Mouse (Mus musculus) CH12F3 (cell line): ENCODE data around the gene Ccr1.
"Not testable (repeated sequence)": the region's sequence is repeated elsewhere in the genome, so short reads cannot be mapped to it uniquely, and the experiment has no call there.

Experiments used
- in situ Hi-C: fragments of 300-500 bp; cut with MboI; formaldehyde crosslinking; loops from 2 replicates; pipeline ENCODE4 v1.14.3; 2020; ENCODE audit warnings: low sequenced_read_pairs

Ccr1 gene

GRCm38 (mm10) chr9:123968290-123968912 lies at the start of gene Ccr1:
TSS of gene Ccr1 (minus strand) at chr9:123968692.
- in situ Hi-C loops, result no loop called here

- in situ Hi-C loops, result no loop called here
Observed at GRCm38 (mm10) chr9:124016048-124016447, 47.6 kb upstream of the Ccr1 start.

GRCm38 (mm10) chr9:124014985-124015652 lies 46.6 kb upstream of the Ccr1 start:
- in situ Hi-C loops, result no loop called here

- in situ Hi-C loops, result no loop called here
Observed at GRCm38 (mm10) chr9:124013270-124013669, 44.8 kb upstream of the Ccr1 start.

GRCm38 (mm10) chr9:124012691-124013090 lies 44.2 kb upstream of the Ccr1 start:
- in situ Hi-C loops, result no loop called here

GRCm38 (mm10) chr9:123999784-124000183 lies 31.3 kb upstream of the Ccr1 start:
- in situ Hi-C loops, result no loop called here

- in situ Hi-C loops, result no loop called here
Observed at GRCm38 (mm10) chr9:123997719-123998118, 29.2 kb upstream of the Ccr1 start.

GRCm38 (mm10) chr9:123991312-123991906 lies 22.9 kb upstream of the Ccr1 start:
- in situ Hi-C loops, result no loop called here

- in situ Hi-C loops, result no loop called here
Observed at GRCm38 (mm10) chr9:123989671-123990070, 21.2 kb upstream of the Ccr1 start.

- in situ Hi-C loops, result no loop called here
Observed at GRCm38 (mm10) chr9:123986217-123986616, 17.7 kb upstream of the Ccr1 start.

GRCm38 (mm10) chr9:123984943-123985342 lies 16.5 kb upstream of the Ccr1 start:
- in situ Hi-C loops, result no loop called here

- in situ Hi-C loops, result no loop called here
Observed at GRCm38 (mm10) chr9:123982720-123983119, 14.2 kb upstream of the Ccr1 start.

GRCm38 (mm10) chr9:123981909-123982308 lies 13.4 kb upstream of the Ccr1 start:
- in situ Hi-C loops, result no loop called here

GRCm38 (mm10) chr9:123980858-123981475 lies 12.5 kb upstream of the Ccr1 start:
- in situ Hi-C loops, result not testable (repeated sequence)

GRCm38 (mm10) chr9:123978308-123978707 lies 9.8 kb upstream of the Ccr1 start, which contains the start of gene Ccr1l1:
TSS of gene Ccr1l1 (minus strand) at chr9:123978408.
- in situ Hi-C loops, result no loop called here

GRCm38 (mm10) chr9:123976876-123977663 lies 8.6 kb upstream of the Ccr1 start:
- in situ Hi-C loops, result no loop called here

GRCm38 (mm10) chr9:123975630-123976029 lies 7.1 kb upstream of the Ccr1 start:
- in situ Hi-C loops, result no loop called here

- in situ Hi-C loops, result not testable (repeated sequence)
Observed at GRCm38 (mm10) chr9:123966858-123967495, 1.5 kb downstream of the Ccr1 start.

- in situ Hi-C loops, result no loop called here
Observed at GRCm38 (mm10) chr9:123964776-123965175, 3.7 kb downstream of the Ccr1 start.

GRCm38 (mm10) chr9:123960161-123960560 lies 8.3 kb downstream of the Ccr1 start:
- in situ Hi-C loops, result no loop called here
